Mouse (Mus musculus): Measurements from ENCODE around the gene Rhbg. TPM values are rescaled to one million over a fixed set of nuclear protein-coding genes. Genes with fewer than 3 reads are reported as not detected.

Rhbg gene
- total RNA-seq, 2 experiments from 2014 or later = 2.2 to 3.8 TPM

Small RNA genes lying within 50 kb of the gene (microRNA-seq; reads per million reads assigned to microRNA genes)
- gene Gm25641 = not detected
- not detected for gene Mir3093
- gene Mir9-1 = not detected

Other genes with a start within 250 kb of the Rhbg start
- gene Hapln2, start 227.1 kb downstream of the Rhbg start, total RNA-seq (2021) = not detected
- gene Gpatch4, start 211.6 kb downstream of the Rhbg start, total RNA-seq (2021) = 10 to 100 TPM; 15.4 to 16.1 TPM
- 100 to 1,000 TPM; 124 to 126 TPM for gene Naxe, start 196.2 kb downstream of the Rhbg start, total RNA-seq (2021)
- gene Ttc24, start 176.4 kb downstream of the Rhbg start, total RNA-seq (2021) = not detected
- gene Iqgap3, start 172.7 kb downstream of the Rhbg start, total RNA-seq (2021) = 10 to 100 TPM; 17.2 to 18.8 TPM
- 10 to 100 TPM; 90.0 to 92.1 TPM for gene Mef2d, start 112.3 kb downstream of the Rhbg start, total RNA-seq (2021)
- 1 to 10 TPM in 1 of 2 experiments, under 1 TPM in 1; 0.65 to 1.4 TPM for gene Gm38392, start 32.5 kb upstream of the Rhbg start, total RNA-seq (2021)
- gene Tsacc, start 42.3 kb upstream of the Rhbg start, total RNA-seq (2021) = 10 to 100 TPM in 1 of 2 experiments, 1 to 10 TPM in 1; 8.0 to 11.0 TPM
- gene Cct3, start 42.4 kb upstream of the Rhbg start, total RNA-seq (2021) = 100 to 1,000 TPM; 272 to 299 TPM
- 100 to 1,000 TPM; 163 to 166 TPM for gene Glmp, start 70.3 kb upstream of the Rhbg start, total RNA-seq (2021)
- gene Tmem79, start 81.4 kb upstream of the Rhbg start, total RNA-seq (2021) = 1 to 10 TPM; 3.5 to 3.7 TPM
- 10 to 100 TPM; 68.2 to 69.0 TPM for gene Smg5, start 81.6 kb upstream of the Rhbg start, total RNA-seq (2021)
- 1 to 10 TPM; 4.9 to 6.4 TPM for gene Paqr6, start 109.9 kb upstream of the Rhbg start, total RNA-seq (2021)
- gene Bglap3, start 118.0 kb upstream of the Rhbg start, total RNA-seq (2021) = 1 to 10 TPM in 1 of 2 experiments, under 1 TPM in 1; 0.93 to 1.1 TPM
- not detected for gene Bglap2, start 124.0 kb upstream of the Rhbg start, total RNA-seq (2021)
- 1 to 10 TPM; 2.5 to 2.8 TPM for gene Bglap, start 129.8 kb upstream of the Rhbg start, total RNA-seq (2021)
- gene Pmf1, start 155.6 kb upstream of the Rhbg start, total RNA-seq (2021) = 10 to 100 TPM; 78.8 to 79.0 TPM
- 10 to 100 TPM; 34.9 to 35.7 TPM for gene Slc25a44, start 170.4 kb upstream of the Rhbg start, total RNA-seq (2021)
- gene Sema4a, start 206.5 kb upstream of the Rhbg start, total RNA-seq (2021) = 10 to 100 TPM; 11.5 to 15.5 TPM